Mouse (Mus musculus): ENCODE measurements around the gene Oat. TPM values are rescaled to one million over a fixed set of nuclear protein-coding genes. Genes with fewer than 3 reads are reported as not detected.

Gene Oat
- polyA plus RNA-seq, 1 experiment from 2014 or later = 161 TPM

DNA sequence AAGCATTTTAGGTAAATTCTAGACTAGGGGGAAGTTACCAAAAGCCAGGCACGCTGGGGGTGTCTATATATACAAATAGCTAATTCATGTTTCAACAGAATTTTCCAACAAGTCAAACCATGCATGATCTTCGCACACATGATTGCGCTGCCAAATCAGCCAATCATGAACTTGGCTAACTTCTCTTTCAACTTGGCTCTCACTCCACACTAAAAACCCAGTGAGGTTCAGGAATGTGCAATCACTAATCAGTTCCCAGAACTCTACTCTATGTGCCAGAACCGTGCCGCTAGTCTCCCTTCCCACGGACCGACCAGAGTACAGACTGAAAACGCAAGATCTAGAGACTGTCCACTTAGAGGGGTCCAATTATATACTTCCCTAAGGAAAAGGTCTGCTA is 4.7 kb downstream of the Oat start:
- no peaks in the 10 kb centered on the region for H3K4me1 ChIP-seq (ENCODE audit: control insufficient read depth, insufficient read depth, low read length)
- H3K27me3 ChIP-seq (ENCODE audit: control insufficient read depth, insufficient read depth, low read length) = no peaks in the 10 kb centered on the region
- no peaks in the 10 kb centered on the region for H3K9me3 ChIP-seq (replicated peaks; ENCODE audit: control insufficient read depth, low read length)
- H3K27ac ChIP-seq (replicated peaks; ENCODE audit: low read depth, low read length) = no peak overlapping the region
- no peak for ATAC-seq (replicated peaks; ENCODE audit: insufficient number of reproducible peaks, low FRiP score, low TSS enrichment, low read depth)
- H3K4me2 ChIP-seq (ENCODE audit: low read depth, low read length) = no peak overlapping the region
- no peak overlapping the region for H3K4me3 ChIP-seq (ENCODE audit: low read depth, low read length)
- WGBS = 76% methylated on average over 8 of the region's 8 CpGs
- no peak overlapping the region for H3K9ac ChIP-seq (replicated peaks; ENCODE audit: low read length)
- H3K36me3 ChIP-seq (replicated peaks; ENCODE audit: control insufficient read depth, insufficient read depth, low read depth, low read length) = peaks cover 3% of the 10 kb centered on the region; the same call in 1 of the 2 replicates
- no peak for DNase-seq (ENCODE audit: low spot score)

GRCm38 (mm10) chr7:132570071-132570470 is 6.1 kb downstream of the Oat start:
- Histone ChIP-seq H3K36me3 (replicated peaks; ENCODE audit: control insufficient read depth, insufficient read depth, low read depth, low read length) (peaks cover 3% of the 10 kb centered on the region; the same call in 1 of the 2 replicates), H3K27ac (replicated peaks; ENCODE audit: low read depth, low read length) (no peak overlapping the region), H3K4me2 (ENCODE audit: low read depth, low read length) (no peak overlapping the region), H3K9ac (replicated peaks; ENCODE audit: low read length) (no peak overlapping the region), H3K4me3 (ENCODE audit: low read depth, low read length) (no peak overlapping the region), H3K4me1 (ENCODE audit: control insufficient read depth, insufficient read depth, low read length) (no peaks in the 10 kb centered on the region), H3K27me3 (ENCODE audit: control insufficient read depth, insufficient read depth, low read length) (no peaks in the 10 kb centered on the region), H3K9me3 (replicated peaks; ENCODE audit: control insufficient read depth, low read length) (no peaks in the 10 kb centered on the region)
- ATAC-seq (replicated peaks; ENCODE audit: insufficient number of reproducible peaks, low FRiP score, low TSS enrichment, low read depth) (no peak), DNase-seq (ENCODE audit: low spot score) (no peak)
- WGBS = 92% methylated on average over 5 of the region's 5 CpGs

DNA sequence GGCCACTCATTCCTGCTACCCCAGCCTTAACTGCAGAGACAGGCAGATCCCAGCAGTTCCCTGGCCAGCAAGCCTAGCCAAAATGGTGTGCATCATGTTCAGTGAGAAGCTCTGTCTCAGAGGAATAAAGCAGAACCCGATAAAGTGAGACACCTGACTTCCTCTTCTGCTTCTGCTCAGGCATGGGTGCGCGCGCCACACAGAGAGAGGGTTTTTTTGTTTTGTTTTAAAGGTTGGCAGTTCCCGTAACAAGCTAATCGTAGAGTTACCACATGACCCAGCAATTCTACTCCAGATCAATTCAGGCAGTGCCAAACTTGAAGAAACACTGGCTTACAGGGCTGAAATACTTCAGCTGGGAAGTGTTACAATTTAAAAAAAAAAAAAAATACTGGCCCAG is 7.4 kb downstream of the Oat start:
- peaks cover 5% of the 10 kb centered on the region for H3K36me3 ChIP-seq (replicated peaks; ENCODE audit: control insufficient read depth, insufficient read depth, low read depth, low read length)
- 94% methylated on average over 6 of the region's 6 CpGs for WGBS
- no peak for DNase-seq (ENCODE audit: low spot score)

GRCm38 (mm10) chr7:132565831-132566230 is 10.4 kb downstream of the Oat start:
- H3K9ac ChIP-seq (replicated peaks; ENCODE audit: low read length) = no peak overlapping the region
- DNase-seq (ENCODE audit: low spot score) (no peak), ATAC-seq (replicated peaks; ENCODE audit: insufficient number of reproducible peaks, low FRiP score, low TSS enrichment, low read depth) (no peak)
- H3K27me3 ChIP-seq (ENCODE audit: control insufficient read depth, insufficient read depth, low read length) = no peaks in the 10 kb centered on the region
- no peaks in the 10 kb centered on the region for H3K4me1 ChIP-seq (ENCODE audit: control insufficient read depth, insufficient read depth, low read length)
- no peaks in the 10 kb centered on the region for H3K9me3 ChIP-seq (replicated peaks; ENCODE audit: control insufficient read depth, low read length)
- peaks cover 6% of the 10 kb centered on the region for H3K36me3 ChIP-seq (replicated peaks; ENCODE audit: control insufficient read depth, insufficient read depth, low read depth, low read length)
- H3K4me3 ChIP-seq (ENCODE audit: low read depth, low read length) = no peak overlapping the region
- no peak overlapping the region for H3K27ac ChIP-seq (replicated peaks; ENCODE audit: low read depth, low read length)
- WGBS = 79% methylated on average over 1 of the region's 1 CpGs
- H3K4me2 ChIP-seq (ENCODE audit: low read depth, low read length) = no peak overlapping the region

More for the DNA sequence above, 7.4 kb downstream of the Oat start:
- H3K9ac ChIP-seq (replicated peaks; ENCODE audit: low read length) = no peak overlapping the region
- H3K4me2 ChIP-seq (ENCODE audit: low read depth, low read length) = no peak overlapping the region
- H3K9me3 ChIP-seq (replicated peaks; ENCODE audit: control insufficient read depth, low read length) = no peaks in the 10 kb centered on the region
- no peak for ATAC-seq (replicated peaks; ENCODE audit: insufficient number of reproducible peaks, low FRiP score, low TSS enrichment, low read depth)
- H3K4me1 ChIP-seq (ENCODE audit: control insufficient read depth, insufficient read depth, low read length) = no peaks in the 10 kb centered on the region
- no peaks in the 10 kb centered on the region for H3K27me3 ChIP-seq (ENCODE audit: control insufficient read depth, insufficient read depth, low read length)
- H3K4me3 ChIP-seq (ENCODE audit: low read depth, low read length) = no peak overlapping the region
- H3K27ac ChIP-seq (replicated peaks; ENCODE audit: low read depth, low read length) = no peak overlapping the region

DNA sequence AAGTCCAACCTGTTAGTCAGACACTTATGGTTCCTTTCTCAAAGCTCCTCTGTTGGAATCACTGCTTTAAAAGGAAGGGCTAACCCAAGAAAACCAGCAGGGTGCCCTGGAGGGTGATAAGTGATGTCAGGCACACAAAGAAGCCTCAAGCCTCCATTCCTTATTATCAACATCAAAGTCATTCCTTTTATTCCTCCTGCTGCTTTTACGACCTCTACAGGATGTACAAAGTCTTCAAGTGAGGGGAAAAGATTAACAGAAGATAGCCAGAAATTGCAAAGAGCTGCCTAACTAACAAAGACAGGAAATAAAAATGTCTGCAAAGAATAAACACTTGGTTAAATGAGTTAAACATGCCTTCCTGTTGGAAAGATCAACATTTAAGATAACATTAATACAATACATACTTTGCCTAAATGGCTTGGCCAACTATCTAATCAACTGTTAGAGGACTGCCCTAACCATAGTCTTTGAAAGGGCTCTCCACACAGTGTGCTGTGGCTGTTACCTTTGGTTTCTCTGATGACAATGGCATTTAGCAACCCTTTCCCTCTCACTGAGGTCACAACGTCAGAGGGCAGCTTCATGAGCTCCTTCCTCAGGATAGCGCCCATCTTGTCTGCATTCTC is 16.9 kb downstream of the Oat start:
- WGBS = 65% methylated on average over 3 of the region's 3 CpGs
- Histone ChIP-seq H3K4me1 (ENCODE audit: control insufficient read depth, insufficient read depth, low read length) (no peaks in the 10 kb centered on the region), H3K4me3 (ENCODE audit: low read depth, low read length) (no peak overlapping the region), H3K27ac (replicated peaks; ENCODE audit: low read depth, low read length) (no peak overlapping the region), H3K9ac (replicated peaks; ENCODE audit: low read length) (no peak overlapping the region), H3K36me3 (replicated peaks; ENCODE audit: control insufficient read depth, insufficient read depth, low read depth, low read length) (peaks cover 12% of the 10 kb centered on the region), H3K27me3 (ENCODE audit: control insufficient read depth, insufficient read depth, low read length) (no peaks in the 10 kb centered on the region), H3K9me3 (replicated peaks; ENCODE audit: control insufficient read depth, low read length) (no peaks in the 10 kb centered on the region), H3K4me2 (ENCODE audit: low read depth, low read length) (no peak overlapping the region)
- DNase-seq (ENCODE audit: low spot score) = no peak
- ATAC-seq (replicated peaks; ENCODE audit: insufficient number of reproducible peaks, low FRiP score, low TSS enrichment, low read depth) = no peak

DNA sequence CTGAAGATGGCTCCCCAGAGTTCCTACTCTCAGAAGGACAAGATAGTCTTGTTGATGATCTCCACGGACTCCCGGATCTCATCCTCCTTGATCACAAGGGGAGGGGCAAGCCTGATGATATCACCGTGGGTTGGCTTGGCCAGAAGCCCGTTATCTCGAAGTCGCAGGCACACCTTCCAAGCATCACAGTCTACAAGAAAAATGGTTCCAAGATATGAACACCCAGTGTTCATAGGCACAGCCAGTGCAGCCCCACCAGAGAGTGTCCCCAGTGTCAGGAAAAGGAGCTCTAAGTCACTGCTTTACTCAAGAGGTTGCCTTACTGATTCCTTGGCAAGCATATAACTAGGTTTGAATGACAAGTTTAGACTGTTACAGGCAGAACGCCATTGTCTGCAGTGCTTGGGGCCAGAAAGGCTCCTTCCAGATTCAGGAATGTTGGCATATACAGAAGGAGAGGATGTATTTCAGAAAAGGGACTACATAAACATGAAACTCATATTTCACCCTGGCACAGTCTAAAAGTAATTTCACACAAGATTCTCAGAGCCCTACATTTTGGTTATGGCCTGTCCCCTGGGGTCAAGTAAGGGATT is 18.0 kb downstream of the Oat start:
- H3K27ac ChIP-seq (replicated peaks; ENCODE audit: low read depth, low read length) = no peak overlapping the region
- H3K4me3 ChIP-seq (ENCODE audit: low read depth, low read length) = no peak overlapping the region
- H3K36me3 ChIP-seq (replicated peaks; ENCODE audit: control insufficient read depth, insufficient read depth, low read depth, low read length) = peaks cover 9% of the 10 kb centered on the region
- ATAC-seq (replicated peaks; ENCODE audit: insufficient number of reproducible peaks, low FRiP score, low TSS enrichment, low read depth) = no peak
- H3K4me2 ChIP-seq (ENCODE audit: low read depth, low read length) = no peak overlapping the region
- H3K27me3 ChIP-seq (ENCODE audit: control insufficient read depth, insufficient read depth, low read length) = no peaks in the 10 kb centered on the region
- DNase-seq (ENCODE audit: low spot score) = no peak
- H3K4me1 ChIP-seq (ENCODE audit: control insufficient read depth, insufficient read depth, low read length) = no peaks in the 10 kb centered on the region
- H3K9ac ChIP-seq (replicated peaks; ENCODE audit: low read length) = no peak overlapping the region
- no peaks in the 10 kb centered on the region for H3K9me3 ChIP-seq (replicated peaks; ENCODE audit: control insufficient read depth, low read length)
- WGBS = 93% methylated on average over 7 of the region's 7 CpGs

DNA sequence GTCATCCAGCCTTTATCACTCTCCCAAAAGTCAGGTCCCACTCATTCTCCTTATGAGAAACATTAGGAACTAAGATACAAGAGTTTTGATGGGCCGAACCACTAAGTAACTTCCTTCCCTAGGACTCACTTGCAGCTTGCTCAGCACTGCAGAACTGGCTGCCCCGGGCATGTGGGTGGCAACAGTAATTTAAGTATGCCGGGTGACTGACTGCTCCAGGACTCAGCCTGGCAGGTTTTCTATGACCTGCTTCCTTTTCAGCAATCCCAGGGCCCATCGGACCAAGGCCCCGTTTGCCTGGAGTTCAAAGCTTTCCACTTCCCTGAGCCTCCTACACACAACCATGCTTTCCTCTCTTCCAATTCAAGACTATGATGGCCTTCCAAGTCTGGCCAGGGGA is 19.6 kb downstream of the Oat start:
- Histone ChIP-seq H3K36me3 (replicated peaks; ENCODE audit: control insufficient read depth, insufficient read depth, low read depth, low read length) (peaks cover 9% of the 10 kb centered on the region), H3K27ac (replicated peaks; ENCODE audit: low read depth, low read length) (no peak overlapping the region), H3K4me3 (ENCODE audit: low read depth, low read length) (no peak overlapping the region), H3K9ac (replicated peaks; ENCODE audit: low read length) (no peak overlapping the region), H3K27me3 (ENCODE audit: control insufficient read depth, insufficient read depth, low read length) (no peaks in the 10 kb centered on the region), H3K9me3 (replicated peaks; ENCODE audit: control insufficient read depth, low read length) (no peaks in the 10 kb centered on the region), H3K4me1 (ENCODE audit: control insufficient read depth, insufficient read depth, low read length) (no peaks in the 10 kb centered on the region), H3K4me2 (ENCODE audit: low read depth, low read length) (no peak overlapping the region)
- ATAC-seq (replicated peaks; ENCODE audit: insufficient number of reproducible peaks, low FRiP score, low TSS enrichment, low read depth) = no peak
- no peak for DNase-seq (ENCODE audit: low spot score)
- 87% methylated on average over 5 of the region's 5 CpGs for WGBS

DNA sequence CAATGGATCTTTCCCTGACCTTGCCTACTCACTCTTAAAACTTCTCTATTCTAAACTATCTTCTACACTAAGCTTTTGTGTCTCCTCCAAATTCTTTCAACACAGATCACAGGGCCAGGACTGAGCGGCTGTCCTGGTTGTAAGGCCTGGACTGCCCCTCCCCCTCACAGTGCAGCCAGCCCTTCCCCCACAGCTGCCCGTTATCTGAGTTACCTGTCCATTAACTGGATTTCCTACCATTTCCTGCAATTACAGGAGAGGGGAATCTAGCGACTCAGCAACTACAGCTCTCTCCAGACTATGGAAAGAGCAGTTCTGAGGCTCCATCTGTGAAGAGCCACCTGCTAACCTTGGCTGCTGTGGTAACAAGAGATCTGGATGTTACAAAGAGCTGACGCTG is 20.3 kb downstream of the Oat start:
- Histone ChIP-seq H3K27me3 (ENCODE audit: control insufficient read depth, insufficient read depth, low read length) (no peaks in the 10 kb centered on the region), H3K36me3 (replicated peaks; ENCODE audit: control insufficient read depth, insufficient read depth, low read depth, low read length) (peaks cover 9% of the 10 kb centered on the region), H3K4me2 (ENCODE audit: low read depth, low read length) (no peak overlapping the region), H3K9me3 (replicated peaks; ENCODE audit: control insufficient read depth, low read length) (no peaks in the 10 kb centered on the region), H3K9ac (replicated peaks; ENCODE audit: low read length) (no peak overlapping the region), H3K4me3 (ENCODE audit: low read depth, low read length) (no peak overlapping the region), H3K4me1 (ENCODE audit: control insufficient read depth, insufficient read depth, low read length) (no peaks in the 10 kb centered on the region), H3K27ac (replicated peaks; ENCODE audit: low read depth, low read length) (no peak overlapping the region)
- WGBS = 29% methylated on average over 4 of the region's 4 CpGs
- ATAC-seq (replicated peaks; ENCODE audit: insufficient number of reproducible peaks, low FRiP score, low TSS enrichment, low read depth) (no peak), DNase-seq (ENCODE audit: low spot score) (no peak)

All from embryonic facial prominence, embryonic 11.5 days (tissue).